Mouse (Mus musculus) fat pad, adult 2 months (tissue): ENCODE results near the gene Abcf2.

Source experiments
- DNase-seq: peaks from one replicate; pipeline ENCODE4 v3.0.0-alpha.2; 2011; ENCODE audit warnings: low read depth, low spot score; ENCODE audit errors: extremely low read depth

Gene Abcf2

GRCm38 (mm10) chr5:24602751-24603343 is 25.6 kb upstream of the Abcf2 start:
- DNase-seq = no peak

DNA sequence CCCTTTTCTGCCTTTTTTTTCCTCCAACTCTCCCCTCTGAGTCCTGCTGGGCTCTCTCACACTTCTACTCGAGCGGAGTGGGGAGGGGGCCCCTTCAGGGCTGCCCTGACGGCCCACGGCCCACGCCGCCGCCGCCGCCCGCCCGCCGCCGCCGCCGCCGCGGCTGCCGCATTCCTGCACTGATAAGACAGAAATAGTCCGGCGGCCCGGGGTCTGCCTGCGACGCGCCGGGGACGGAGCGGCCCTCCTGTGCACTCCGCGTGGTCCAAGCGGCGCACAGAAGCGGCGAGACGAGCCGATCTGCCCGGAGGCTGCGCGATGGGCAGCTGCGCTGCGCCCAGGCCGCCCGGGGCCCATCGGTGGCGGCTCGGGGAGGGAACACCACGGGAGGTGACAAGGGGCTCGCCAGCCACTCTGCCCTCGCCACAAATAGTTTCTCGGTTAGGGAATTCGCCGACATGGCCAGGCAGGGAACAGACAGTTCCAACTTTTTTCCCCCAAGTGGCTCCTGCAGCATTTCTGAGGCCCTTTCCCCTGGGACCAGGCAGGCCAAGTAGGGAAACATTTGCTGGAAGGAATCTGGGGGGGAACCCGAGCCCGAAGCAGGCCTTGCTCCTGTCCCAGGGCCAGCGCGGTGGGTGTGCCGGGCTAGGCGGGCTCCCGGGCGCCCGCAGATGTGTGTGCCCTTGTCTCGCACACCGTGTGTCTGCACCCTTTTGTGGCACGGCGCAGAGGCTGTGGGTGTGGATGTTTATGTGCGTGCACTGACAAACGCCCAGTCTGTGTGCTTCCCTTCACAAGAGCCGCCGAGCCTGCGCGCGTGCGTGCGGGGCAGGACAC is 24.9 kb upstream of the Abcf2 start:
- no peak for DNase-seq

- DNase-seq = no peak
Measured at GRCm38 (mm10) chr5:24601071-24601835, 24.0 kb upstream of the Abcf2 start.

DNA sequence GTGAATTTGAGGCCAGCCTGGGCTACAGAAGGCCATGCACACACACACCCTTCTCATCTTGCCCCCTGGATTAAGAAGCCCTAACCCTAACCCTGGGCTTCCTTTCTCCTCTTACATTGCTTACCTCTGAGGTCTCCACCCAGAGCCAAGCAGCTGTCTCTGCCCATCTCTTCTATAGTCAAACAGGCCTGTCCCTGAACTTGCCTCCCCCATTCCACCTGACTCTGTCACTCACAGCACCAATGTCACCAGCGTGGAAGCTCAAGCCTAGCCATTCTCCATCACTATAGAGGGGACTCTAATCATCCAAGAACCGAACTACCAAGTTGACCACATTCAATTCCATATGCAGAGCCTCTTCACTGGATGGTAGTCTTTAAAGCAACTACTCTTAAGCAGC is 23.0 kb upstream of the Abcf2 start:
- no peak for DNase-seq

DNA sequence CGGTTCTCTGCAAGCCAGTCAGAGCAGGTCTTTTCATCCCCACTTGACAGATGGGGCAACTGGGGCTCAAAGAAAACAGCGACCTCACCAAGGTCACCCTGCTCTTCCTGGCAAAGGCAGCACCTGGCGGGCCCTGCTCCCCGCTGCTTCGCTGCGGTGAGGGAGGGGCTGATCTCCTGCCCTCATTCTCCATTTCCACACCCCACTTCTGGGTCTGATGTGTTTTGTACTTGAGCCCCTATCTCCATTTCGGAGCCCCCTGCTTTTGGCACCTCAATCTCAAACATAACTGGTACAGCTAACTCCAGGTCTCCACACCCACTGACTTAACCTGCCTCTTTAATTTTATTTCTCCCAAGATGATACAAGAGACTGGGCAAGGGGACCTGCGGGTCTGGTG is 21.9 kb upstream of the Abcf2 start:
- no peak for DNase-seq

- no peak for DNase-seq
Measured at GRCm38 (mm10) chr5:24598570-24599006, 21.3 kb upstream of the Abcf2 start.

DNA sequence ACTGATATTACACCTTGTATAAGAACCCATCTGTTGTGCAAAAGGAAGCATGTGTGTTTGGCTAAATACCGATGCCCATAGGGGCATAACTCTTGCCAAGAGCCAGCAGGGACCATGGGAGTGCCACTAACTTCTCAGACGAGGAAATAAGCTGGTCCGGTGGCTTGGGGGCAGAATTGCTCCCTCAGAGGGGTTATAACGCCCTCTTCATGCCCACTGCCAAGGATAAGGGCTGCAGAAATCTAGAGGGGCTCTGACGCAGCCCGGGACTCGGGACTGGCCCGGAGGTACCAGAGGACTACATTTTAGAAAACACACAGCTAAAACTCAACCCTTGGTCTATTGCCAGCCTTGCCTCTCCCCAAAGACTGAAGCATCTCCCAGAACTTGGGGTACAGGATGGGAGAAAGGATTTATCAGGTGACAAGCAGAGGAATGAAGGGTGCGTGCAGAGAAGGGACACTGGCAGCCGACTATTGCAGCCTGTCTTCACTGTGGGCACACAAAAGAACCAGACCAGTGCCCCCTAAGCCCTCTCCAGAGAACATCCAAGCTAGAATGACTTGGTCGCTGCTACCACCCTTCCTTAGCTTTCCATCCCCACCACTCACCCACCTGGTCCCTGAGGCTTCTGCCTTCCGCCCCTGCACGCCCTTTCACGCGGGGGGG is 20.8 kb upstream of the Abcf2 start:
- no peak for DNase-seq

GRCm38 (mm10) chr5:24597221-24597728 is 20.0 kb upstream of the Abcf2 start:
- no peak for DNase-seq

DNA sequence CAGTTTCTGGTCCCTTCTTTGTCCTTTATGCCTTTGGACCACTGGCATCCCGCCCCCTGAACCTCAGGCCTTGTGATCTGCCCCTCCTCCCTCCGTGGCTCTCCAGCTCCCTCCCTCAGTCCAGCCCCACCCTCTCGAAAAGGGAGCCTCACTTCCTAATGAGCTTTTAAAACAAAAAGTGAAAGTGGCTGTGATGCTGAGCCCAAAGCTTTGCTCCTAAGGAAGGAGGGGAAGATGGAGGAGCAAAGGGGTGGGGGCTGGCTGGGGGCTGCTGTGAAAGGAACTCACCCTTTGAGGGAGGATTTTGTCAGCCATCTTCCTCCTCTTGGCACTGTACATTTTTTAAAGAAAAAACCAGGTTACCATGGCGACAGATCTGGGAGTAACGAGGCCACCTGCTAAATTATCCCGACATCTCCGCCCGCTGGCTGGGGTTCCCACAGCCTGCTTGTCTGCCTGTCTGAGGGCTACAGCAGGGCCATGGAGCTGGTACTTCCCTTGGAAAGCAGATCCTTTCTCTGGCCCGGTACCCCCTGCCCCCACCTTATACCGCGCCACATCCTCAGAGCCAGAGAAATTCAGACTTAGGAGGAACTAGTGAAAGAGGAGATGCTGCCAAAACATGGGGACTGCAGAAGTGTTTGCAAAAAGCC is 19.4 kb upstream of the Abcf2 start:
- DNase-seq = no peak

GRCm38 (mm10) chr5:24595786-24596380 is 18.6 kb upstream of the Abcf2 start:
- DNase-seq = no peak

DNA sequence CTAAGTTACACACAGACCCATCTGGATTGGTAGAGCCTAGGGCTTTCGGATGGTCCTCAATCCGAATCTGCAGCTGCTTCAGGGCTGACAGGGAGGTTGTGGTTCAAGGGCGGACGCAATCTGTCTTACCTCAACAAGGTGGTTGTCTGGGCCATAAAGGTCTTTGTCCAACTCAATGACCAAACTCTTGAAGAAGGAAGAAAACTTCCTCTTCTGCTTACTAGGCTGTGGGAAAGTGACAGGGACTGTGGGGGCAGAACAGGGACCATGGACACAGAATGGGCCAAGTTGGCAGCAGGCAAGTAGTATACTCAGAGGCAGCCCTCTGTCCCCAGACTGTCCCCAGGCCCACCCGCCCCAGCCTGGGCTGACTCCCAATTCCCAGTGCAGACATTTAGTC is 18.0 kb upstream of the Abcf2 start:
- DNase-seq = no peak

- no peak for DNase-seq
Measured at GRCm38 (mm10) chr5:24594346-24594745, 17.1 kb upstream of the Abcf2 start.

- DNase-seq = no peak
Measured at GRCm38 (mm10) chr5:24593928-24594327, 16.7 kb upstream of the Abcf2 start.

- DNase-seq = no peak
Measured at GRCm38 (mm10) chr5:24593230-24593629, 16.0 kb upstream of the Abcf2 start.

DNA sequence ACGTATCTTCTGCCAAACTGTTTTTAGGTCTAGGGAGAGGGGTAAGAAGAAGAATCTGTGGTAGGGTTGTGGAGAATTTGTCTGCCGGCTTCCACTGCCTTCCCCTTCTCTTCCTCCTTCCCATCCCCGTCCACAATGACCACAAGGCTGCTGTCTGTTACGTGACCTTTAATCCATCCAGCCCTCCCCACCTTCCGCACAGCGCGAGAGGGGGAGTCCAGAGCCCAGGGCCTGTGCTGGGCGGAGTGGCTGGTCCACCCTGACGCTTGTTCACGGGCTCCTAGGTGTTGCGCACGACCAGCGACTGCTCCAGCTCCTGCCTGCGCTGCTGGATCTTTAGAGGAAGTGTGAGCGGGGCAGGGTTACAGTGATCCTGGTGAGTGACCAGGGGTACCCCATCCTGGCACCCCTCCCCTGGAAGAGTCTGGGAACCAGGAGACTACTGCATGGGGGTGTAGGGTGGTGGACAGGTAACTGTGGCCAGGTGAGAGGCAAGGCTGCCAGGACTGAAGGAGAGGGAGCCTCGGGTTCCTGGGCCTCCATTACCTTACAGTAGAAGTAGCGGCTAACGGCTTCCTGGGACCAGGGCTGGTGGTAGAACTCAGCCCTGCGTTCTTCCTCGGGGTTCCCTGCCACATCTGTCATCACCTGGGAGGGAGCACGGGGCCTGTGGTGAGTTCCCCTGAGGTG is 15.3 kb upstream of the Abcf2 start:
- DNase-seq = no peak

DNA sequence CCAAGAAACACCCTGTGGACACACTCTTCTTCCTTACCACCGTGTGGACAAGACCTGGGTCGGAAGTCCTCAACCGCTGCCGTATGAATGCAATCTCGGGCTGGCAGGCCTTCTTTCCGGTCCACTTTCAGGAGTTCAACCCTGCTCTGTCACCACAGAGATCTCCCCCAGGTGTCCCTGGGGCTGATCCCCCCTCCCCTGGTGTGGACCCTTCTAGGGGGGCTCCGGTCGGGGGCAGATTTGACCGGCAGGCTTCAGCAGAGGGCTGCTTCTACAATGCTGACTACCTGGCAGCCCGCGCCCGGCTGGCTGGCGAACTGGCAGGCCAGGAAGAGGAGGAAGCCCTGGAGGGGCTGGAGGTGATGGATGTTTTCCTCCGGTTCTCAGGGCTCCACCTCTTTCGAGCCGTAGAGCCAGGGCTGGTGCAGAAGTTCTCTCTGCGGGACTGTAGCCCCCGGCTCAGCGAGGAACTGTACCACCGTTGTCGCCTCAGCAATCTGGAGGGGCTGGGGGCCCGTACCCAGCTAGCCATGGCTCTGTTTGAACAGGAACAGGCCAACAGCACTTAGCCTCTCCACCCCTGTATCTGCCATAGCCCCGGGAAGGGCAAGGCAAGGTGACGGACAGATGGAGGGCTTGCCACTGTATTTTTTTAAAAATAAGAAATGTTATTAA is 14.7 kb upstream of the Abcf2 start:
- DNase-seq = no peak

- no peak for DNase-seq
Measured at GRCm38 (mm10) chr5:24591268-24591721, 14.0 kb upstream of the Abcf2 start.

DNA sequence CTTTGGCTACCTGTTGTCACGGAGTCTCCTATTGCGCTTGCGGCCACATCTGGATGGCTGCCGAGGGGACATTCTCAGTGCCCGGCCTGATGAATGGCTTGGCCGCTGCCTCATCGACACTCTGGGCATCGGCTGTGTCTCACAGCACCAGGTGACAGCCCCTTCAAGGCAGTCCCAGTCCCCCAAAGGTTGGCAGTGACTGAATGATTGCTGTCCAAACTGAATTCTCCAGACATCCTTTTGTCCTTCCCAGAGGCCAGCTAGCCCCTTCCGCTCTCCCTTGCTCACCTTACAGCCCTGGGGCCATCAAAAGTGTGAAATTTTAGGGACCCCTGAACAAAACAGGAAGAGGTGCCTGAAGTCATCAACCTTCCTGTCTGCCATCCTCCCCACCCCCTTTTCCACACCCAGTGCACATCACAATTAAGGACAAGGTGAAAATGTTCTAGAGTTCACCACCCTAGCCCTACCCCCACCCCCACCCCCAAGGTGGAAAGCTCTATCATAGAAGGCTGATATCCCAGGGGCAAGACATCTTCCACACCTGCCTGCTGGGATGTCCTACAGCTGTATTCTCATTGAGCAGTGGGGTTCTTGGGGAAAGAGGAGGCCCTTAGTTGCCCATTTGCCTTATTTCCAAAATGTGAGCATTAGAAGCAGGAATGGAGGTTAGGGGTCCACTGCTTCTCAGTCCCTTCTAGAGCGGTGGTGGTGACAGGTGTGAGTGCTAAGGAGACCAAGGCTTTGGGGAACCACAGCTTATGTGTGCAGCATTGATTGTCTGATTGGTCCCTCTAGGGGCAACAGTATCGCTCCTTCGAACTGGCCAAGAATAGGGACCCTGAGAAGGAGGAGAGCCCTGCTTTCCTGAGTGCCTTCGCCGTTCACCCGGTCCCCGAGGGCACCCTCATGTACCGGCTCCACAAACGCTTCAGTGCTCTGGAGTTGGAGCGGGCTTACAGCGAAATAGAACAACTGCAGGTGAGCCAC is 12.5 kb upstream of the Abcf2 start:
- no peak for DNase-seq
